Mouse (Mus musculus) limb, embryonic 14.5 days (tissue): ENCODE measurements around the gene Snap91. TPM values are rescaled to one million over a fixed set of nuclear protein-coding genes. Genes with fewer than 3 reads are reported as not detected.

Source experiments
- ATAC-seq: fragments of 200-750 bp; cut with Nextera tagmentation; 2 replicates; pipeline ENCODE4 v1.8.0; 2017; ENCODE audit warnings: low read depth, moderate number of reproducible peaks, moderate TSS enrichment; ENCODE audit not compliant: low FRiP score
- DNase-seq: peaks from one replicate; pipeline ENCODE4 v3.0.0-alpha.2; 2015; ENCODE audit warnings: low spot score
- H3K27ac ChIP-seq: fragments of 300-500 bp; sonication (generic); replicated peaks from 2 replicates; pipeline ENCODE4 v1.5.1; 2014; ENCODE audit warnings: low read depth, mild to moderate bottlenecking, low read length, moderate library complexity, mixed read lengths
- H3K27me3 ChIP-seq: fragments of 300-500 bp; sonication (generic); 2 replicates; pipeline ENCODE4 v1.6.1; 2014; ENCODE audit warnings: low read length, mixed read lengths; ENCODE audit not compliant: control insufficient read depth, insufficient read depth
- H3K36me3 ChIP-seq: fragments of 300-500 bp; sonication (generic); 2 replicates; pipeline ENCODE4 v1.6.1; 2014; ENCODE audit warnings: mild to moderate bottlenecking, low read length, moderate library complexity, mixed read lengths; ENCODE audit not compliant: control insufficient read depth, insufficient read depth
- H3K4me1 ChIP-seq: fragments of 300-500 bp; sonication (generic); 2 replicates; pipeline ENCODE4 v1.6.1; 2014; ENCODE audit warnings: antibody characterized with exemption, low read length, mixed read lengths; ENCODE audit not compliant: control insufficient read depth, insufficient read depth
- H3K4me2 ChIP-seq: fragments of 300-500 bp; sonication (generic); replicated peaks from 2 replicates; pipeline ENCODE4 v1.6.1; 2014; ENCODE audit warnings: low read depth, mild to moderate bottlenecking, low read length, moderate library complexity; ENCODE audit not compliant: severe bottlenecking
- H3K4me3 ChIP-seq: fragments of 300-500 bp; sonication (generic); replicated peaks from 2 replicates; pipeline ENCODE4 v1.5.1; 2014; ENCODE audit warnings: low read length
- H3K9ac ChIP-seq: fragments of 300-500 bp; sonication (generic); 2 replicates; pipeline ENCODE4 v1.6.1; 2014; ENCODE audit warnings: mild to moderate bottlenecking, low read depth, low read length, moderate library complexity; ENCODE audit not compliant: severe bottlenecking
- H3K9me3 ChIP-seq: fragments of 300-500 bp; sonication (generic); 2 replicates; pipeline ENCODE4 v1.6.1; 2016; ENCODE audit warnings: low read length; ENCODE audit not compliant: control insufficient read depth
- POLR2A ChIP-seq: fragments of 200-500 bp; IDR thresholded peaks from 2 replicates; pipeline ENCODE4 v1.8.0; 2012; ENCODE audit warnings: inconsistent platforms, mild to moderate bottlenecking, moderate library complexity, borderline replicate concordance; ENCODE audit not compliant: insufficient read depth, insufficient read length; ENCODE audit errors: extremely low read depth
- WGBS: fragments of 180-500 bp; shearing (Covaris S2); extraction: QIAGEN DNeasy Blood & Tissue Kit; methylation state at CpG from one replicate; pipeline ENCODE4 v1.1.7; 2014; 5-methylcytosine and 5-hydroxymethylcytosine counted together
- polyA plus RNA-seq, 2 experiments: library from polyadenylated mRNA; depleted of rRNA in 1 of 2; stranded (reverse) in 1 of 2; unstranded in 1 of 2; fragments of >200 nt; fragmentation: Nextera tagmentation in 1 of 2; extraction: Ambion mirVana in 1 of 2; gene quantifications; 2 replicates each; pipeline versions ENCODE4 v1.2.1 to v1.2.3; 2012 to 2014

The Snap91 gene
- polyA plus RNA-seq, 2 experiments, result 5.5 to 9.3 TPM

GRCm38 (mm10) chr9:86899502-86900199 is 19.2 kb upstream of the Snap91 start:
- DNase-seq (no peak), ATAC-seq (no peak)
- H3K27ac ChIP-seq, result no peak overlapping the region
- no peak for TF ChIP-seq POLR2A
- no peaks in the 10 kb centered on the region for H3K36me3 ChIP-seq
- 80% methylated on average over 4 of the region's 4 CpGs for WGBS
- H3K9ac ChIP-seq, result no peak overlapping the region
- no peaks in the 10 kb centered on the region for H3K27me3 ChIP-seq
- no peak overlapping the region for H3K4me3 ChIP-seq
- H3K9me3 ChIP-seq, result no peaks in the 10 kb centered on the region
- no peak overlapping the region for H3K4me2 ChIP-seq
- no peaks in the 10 kb centered on the region for H3K4me1 ChIP-seq

- Histone ChIP-seq H3K36me3 (no peaks in the 10 kb centered on the region), H3K27ac (no peak overlapping the region), H3K4me3 (peak overlapping the region; percentile 72), H3K9me3 (no peaks in the 10 kb centered on the region), H3K27me3 (peaks cover 47% of the 10 kb centered on the region), H3K4me1 (0 out of 2 replicates have a peak, but pooled peaks cover 3% of the 10 kb centered on the region), H3K9ac (peak overlapping the region; percentile 56), H3K4me2 (peak overlapping the region; percentile 97)
- TF ChIP-seq POLR2A, result no peak
- WGBS, result 1% methylated on average over 65 of the region's 75 CpGs
- ATAC-seq, result peak; percentile 16; the same call in 1 of the 2 replicates
- no peak for DNase-seq
Observed at GRCm38 (mm10) chr9:86879216-86880112, 990 bp downstream of the Snap91 start.

GRCm38 (mm10) chr9:86878716-86879115 is 1.7 kb downstream of the Snap91 start:
- Histone ChIP-seq H3K4me1 (0 out of 2 replicates have a peak, but pooled peaks cover 3% of the 10 kb centered on the region), H3K9me3 (no peaks in the 10 kb centered on the region), H3K27ac (no peak overlapping the region), H3K36me3 (no peaks in the 10 kb centered on the region), H3K9ac (no peak overlapping the region), H3K4me3 (no peak overlapping the region), H3K4me2 (peak overlapping the region; percentile 97; the same call in 1 of the 2 replicates), H3K27me3 (peaks cover 47% of the 10 kb centered on the region)
- DNase-seq (no peak), ATAC-seq (no peak)
- no peak for TF ChIP-seq POLR2A
- 77% methylated on average over 6 of the region's 6 CpGs for WGBS

GRCm38 (mm10) chr9:86873681-86874080 is 6.8 kb downstream of the Snap91 start:
- no peak overlapping the region for H3K4me2 ChIP-seq
- H3K27me3 ChIP-seq, result peaks cover 22% of the 10 kb centered on the region
- H3K27ac ChIP-seq, result no peak overlapping the region
- H3K4me3 ChIP-seq, result no peak overlapping the region
- H3K9me3 ChIP-seq, result no peaks in the 10 kb centered on the region
- H3K36me3 ChIP-seq, result no peaks in the 10 kb centered on the region
- no peak for TF ChIP-seq POLR2A
- ATAC-seq (no peak), DNase-seq (no peak)
- H3K4me1 ChIP-seq, result no peaks in the 10 kb centered on the region
- H3K9ac ChIP-seq, result no peak overlapping the region
- 89% methylated on average over 4 of the region's 4 CpGs for WGBS

- no peak for TF ChIP-seq POLR2A
- no peak overlapping the region for H3K4me3 ChIP-seq
- no peaks in the 10 kb centered on the region for H3K4me1 ChIP-seq
- no peaks in the 10 kb centered on the region for H3K27me3 ChIP-seq
- no peak overlapping the region for H3K27ac ChIP-seq
- DNase-seq (no peak), ATAC-seq (peak; percentile 41; the same call in 1 of the 2 replicates)
- H3K36me3 ChIP-seq, result no peaks in the 10 kb centered on the region
- H3K9me3 ChIP-seq, result no peaks in the 10 kb centered on the region
- WGBS, result 56% methylated on average over 11 of the region's 11 CpGs
- H3K9ac ChIP-seq, result no peak overlapping the region
- H3K4me2 ChIP-seq, result no peak overlapping the region
Observed at GRCm38 (mm10) chr9:86869586-86870338, 10.7 kb downstream of the Snap91 start.
